Mouse (Mus musculus) lung, adult 2 months (tissue): ENCODE results near the gene Herpud2. TPM values are rescaled to one million over a fixed set of nuclear protein-coding genes. Genes with fewer than 3 reads are reported as not detected.

Experiments used
- DNase-seq: peaks from one replicate; pipeline ENCODE4 v3.0.0; 2022
- H3K4me1 ChIP-seq: fragments of 200-500 bp; 2 replicates; pipeline ENCODE4 v1.6.1; 2011; ENCODE audit warnings: low read length; ENCODE audit not compliant: control insufficient read depth, insufficient read depth
- H3K4me3 ChIP-seq: fragments of 200-500 bp; replicated peaks from 2 replicates; pipeline ENCODE3; 2011; ENCODE audit warnings: low read depth, mild to moderate bottlenecking, control low read depth, low read length; ENCODE audit errors: extremely low read depth
- CTCF ChIP-seq: fragments of 200-500 bp; IDR thresholded peaks from 2 replicates; pipeline ENCODE4 v1.5.1; 2011; ENCODE audit warnings: mild to moderate bottlenecking, low read length, control low read depth; ENCODE audit not compliant: insufficient read depth
- POLR2A ChIP-seq: fragments of 200-500 bp; IDR thresholded peaks from 2 replicates; pipeline ENCODE4 v1.6.1; 2011; ENCODE audit warnings: low read depth, mild to moderate bottlenecking, control low read depth, low read length, borderline replicate concordance; ENCODE audit errors: extremely low read depth
- WGBS: fragments of 180-500 bp; shearing (Covaris S2); methylation state at CpG from one replicate; pipeline ENCODE4 v1.1.7; 2018; 5-methylcytosine and 5-hydroxymethylcytosine counted together
- polyA plus RNA-seq: library from polyadenylated mRNA; depleted of rRNA; stranded (reverse); fragments of >200 nt; gene quantifications from 2 replicates; pipeline ENCODE4 v1.2.3, GENCODE M21; 2012

The Herpud2 gene
- polyA plus RNA-seq, 1 experiment: 41.7 TPM

DNA sequence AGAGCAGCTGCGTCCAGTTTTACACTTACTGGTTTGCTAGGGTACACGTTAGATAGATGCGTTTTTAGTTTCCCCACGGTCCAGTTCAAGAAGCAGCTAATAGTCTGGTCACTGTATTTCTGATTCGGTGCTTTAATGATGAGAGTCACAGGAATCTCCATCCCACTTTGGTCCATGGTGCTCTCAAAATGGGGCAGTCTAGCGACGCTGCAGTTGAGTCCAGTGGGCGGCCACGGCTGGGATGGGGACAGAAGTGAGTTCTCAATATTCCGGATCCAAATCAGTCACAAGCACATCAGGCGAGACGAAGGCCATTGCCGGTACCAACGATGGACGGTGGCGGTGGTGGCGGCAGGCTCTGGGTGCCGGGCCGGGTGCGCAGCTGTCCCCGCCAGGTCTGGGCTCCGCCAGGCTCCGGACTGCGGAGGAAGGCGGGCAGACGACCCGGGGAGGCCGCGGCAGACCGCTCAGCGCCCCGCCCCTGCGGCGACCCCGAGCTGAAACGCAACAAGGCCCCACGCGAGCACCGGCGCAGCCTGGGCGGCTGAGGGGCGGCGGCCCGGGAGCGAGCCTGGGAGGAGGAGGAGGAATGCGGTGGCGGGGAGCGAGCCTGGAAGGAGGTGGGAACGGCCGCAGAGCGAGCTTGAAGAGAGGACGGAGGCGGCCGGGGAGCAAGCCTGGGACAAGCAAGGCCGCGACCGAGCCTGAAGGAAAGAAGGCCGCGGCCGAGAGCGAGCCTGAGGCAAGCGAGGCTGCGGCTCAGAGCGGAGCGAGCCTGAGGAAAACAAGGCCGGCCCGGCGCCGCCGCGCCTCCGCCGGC is 619 bp downstream of the Herpud2 start:
- under 1% methylated on average over 73 of the region's 73 CpGs for WGBS
- TF ChIP-seq CTCF: no peak
- TF ChIP-seq POLR2A: no peak
- DNase-seq: no peak
- Histone ChIP-seq H3K4me3 (peak overlapping the region; percentile 94), H3K4me1 (peaks cover 19% of the 10 kb centered on the region)

DNA sequence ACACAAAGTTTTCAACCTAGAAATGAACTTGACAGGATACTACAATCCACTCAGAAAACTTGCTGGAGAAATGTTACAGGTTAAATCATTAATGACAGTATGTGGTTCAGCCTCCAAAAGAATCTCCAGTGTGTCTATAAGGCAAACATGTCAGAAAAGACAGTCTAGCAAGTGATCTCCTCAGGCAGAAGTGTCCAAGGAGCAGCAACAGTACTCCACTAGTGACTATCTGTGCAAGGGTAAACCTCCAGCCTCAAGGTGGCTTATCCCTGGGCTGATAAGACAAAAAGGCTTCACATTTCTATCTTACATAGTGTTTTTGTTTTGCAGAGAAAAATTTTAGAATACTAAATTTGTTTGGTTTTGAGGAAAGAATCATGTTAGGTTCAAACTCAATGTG is 2.9 kb downstream of the Herpud2 start:
- TF ChIP-seq POLR2A: no peak
- no peak for TF ChIP-seq CTCF
- DNase-seq: no peak
- Histone ChIP-seq H3K4me1 (peaks cover 19% of the 10 kb centered on the region), H3K4me3 (no peak overlapping the region)

GRCm38 (mm10) chr9:25145925-25146324 is 5.7 kb downstream of the Herpud2 start:
- TF ChIP-seq POLR2A (no peak), CTCF (no peak)
- peaks cover 17% of the 10 kb centered on the region for H3K4me1 ChIP-seq
- 48% methylated on average over 1 of the region's 1 CpGs for WGBS
- H3K4me3 ChIP-seq: no peak overlapping the region
- no peak for DNase-seq

GRCm38 (mm10) chr9:25143950-25144349 is 7.7 kb downstream of the Herpud2 start:
- Histone ChIP-seq H3K4me1 (peaks cover 19% of the 10 kb centered on the region), H3K4me3 (no peak overlapping the region)
- DNase-seq: no peak
- TF ChIP-seq POLR2A: no peak
- no peak for TF ChIP-seq CTCF

DNA sequence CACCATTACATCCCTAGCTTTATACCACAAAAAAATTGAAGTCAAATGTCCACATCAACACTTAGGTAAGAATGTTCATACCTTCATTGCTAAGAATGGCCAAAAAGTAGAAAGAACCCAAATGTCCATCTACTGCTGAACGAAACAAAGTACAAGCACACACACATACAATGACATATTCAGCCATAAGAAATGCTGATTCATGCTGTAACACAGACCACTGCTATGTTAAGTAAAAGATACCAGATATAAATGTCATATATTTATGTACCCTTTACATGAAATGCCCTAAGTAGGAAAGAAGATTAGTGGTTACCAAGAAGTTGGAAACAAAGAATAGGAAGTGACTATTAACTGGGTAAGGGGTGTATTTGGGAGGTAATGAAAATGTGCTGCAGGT is 8.6 kb downstream of the Herpud2 start:
- WGBS: 80% methylated on average over 1 of the region's 1 CpGs
- Histone ChIP-seq H3K4me1 (peaks cover 12% of the 10 kb centered on the region), H3K4me3 (no peak overlapping the region)
- DNase-seq: no peak
- TF ChIP-seq CTCF: no peak
- no peak for TF ChIP-seq POLR2A

GRCm38 (mm10) chr9:25142041-25142440 is 9.6 kb downstream of the Herpud2 start:
- TF ChIP-seq CTCF (no peak), POLR2A (no peak)
- WGBS: 83% methylated on average over 3 of the region's 3 CpGs
- DNase-seq: no peak
- Histone ChIP-seq H3K4me3 (no peak overlapping the region), H3K4me1 (peaks cover 7% of the 10 kb centered on the region; the same call in 1 of the 2 replicates)

DNA sequence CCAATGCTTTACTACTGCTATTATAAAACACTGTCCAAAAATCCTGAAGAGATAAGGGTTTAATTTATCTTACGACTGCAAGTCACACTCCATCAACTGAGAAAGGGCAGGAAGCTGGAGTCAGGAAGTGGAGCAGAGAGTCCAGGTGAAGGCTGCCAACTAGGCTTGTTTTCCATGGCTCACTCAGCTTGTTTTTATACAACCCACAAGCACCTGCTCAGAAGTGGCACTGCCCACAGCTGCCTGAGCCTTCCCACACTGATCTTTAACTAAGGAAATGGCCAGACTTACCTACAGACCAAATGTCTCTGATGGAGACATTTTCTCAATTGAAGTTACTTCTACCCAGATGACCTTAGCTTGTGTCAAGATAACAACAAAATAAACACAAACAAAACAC is 11.3 kb downstream of the Herpud2 start:
- WGBS: 19% methylated on average over 1 of the region's 1 CpGs
- no peak for DNase-seq
- TF ChIP-seq POLR2A (no peak), CTCF (no peak)
- peaks cover 7% of the 10 kb centered on the region; the same call in 1 of the 2 replicates for H3K4me1 ChIP-seq
- no peak overlapping the region for H3K4me3 ChIP-seq

DNA sequence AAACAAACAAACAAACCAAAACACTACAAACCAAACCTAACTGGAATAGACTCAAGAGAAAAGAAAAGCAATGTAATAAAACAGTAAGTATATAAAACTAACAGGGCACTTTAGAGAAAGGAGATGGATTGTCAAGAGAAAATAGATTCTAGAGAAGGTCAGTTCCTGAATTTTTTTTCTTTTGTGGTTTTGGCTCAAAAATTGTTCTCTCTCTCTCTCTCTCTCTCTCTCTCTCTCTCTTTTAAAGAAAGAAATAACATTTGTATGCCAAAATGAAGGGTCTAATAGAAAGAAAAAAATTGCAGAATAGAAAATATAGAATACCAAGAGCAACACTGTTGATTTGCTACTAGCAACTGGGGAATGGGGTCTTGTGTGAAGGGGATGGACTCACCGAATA is 12.7 kb downstream of the Herpud2 start:
- TF ChIP-seq POLR2A (no peak), CTCF (no peak)
- WGBS: 95% methylated on average over 1 of the region's 1 CpGs
- Histone ChIP-seq H3K4me1 (peaks cover 7% of the 10 kb centered on the region; the same call in 1 of the 2 replicates), H3K4me3 (no peak overlapping the region)
- DNase-seq: no peak

DNA sequence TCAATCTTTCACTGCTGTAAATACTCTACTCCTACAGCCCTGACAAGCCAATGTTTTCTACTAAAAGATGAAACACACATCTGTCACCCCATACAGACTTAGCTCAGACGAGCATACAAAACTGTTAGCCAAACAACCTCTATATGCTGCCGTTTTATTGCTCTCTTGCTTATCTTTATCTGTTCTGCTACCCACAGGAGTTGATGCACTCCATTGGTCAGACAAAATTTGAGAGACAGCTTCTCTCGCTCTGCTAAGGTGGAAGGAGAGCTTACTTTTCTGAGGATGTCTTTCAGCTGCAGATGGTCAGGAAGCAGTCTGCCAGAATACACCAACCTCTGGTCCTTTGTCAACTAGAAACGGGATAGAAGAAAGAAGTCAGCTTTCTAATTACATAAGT is 18.7 kb downstream of the Herpud2 start:
- DNase-seq: no peak
- Histone ChIP-seq H3K4me3 (no peak overlapping the region), H3K4me1 (peaks cover 3% of the 10 kb centered on the region; the same call in 1 of the 2 replicates)
- TF ChIP-seq CTCF: no peak
- no peak for TF ChIP-seq POLR2A
- WGBS: 47% methylated on average over 4 of the region's 4 CpGs

DNA sequence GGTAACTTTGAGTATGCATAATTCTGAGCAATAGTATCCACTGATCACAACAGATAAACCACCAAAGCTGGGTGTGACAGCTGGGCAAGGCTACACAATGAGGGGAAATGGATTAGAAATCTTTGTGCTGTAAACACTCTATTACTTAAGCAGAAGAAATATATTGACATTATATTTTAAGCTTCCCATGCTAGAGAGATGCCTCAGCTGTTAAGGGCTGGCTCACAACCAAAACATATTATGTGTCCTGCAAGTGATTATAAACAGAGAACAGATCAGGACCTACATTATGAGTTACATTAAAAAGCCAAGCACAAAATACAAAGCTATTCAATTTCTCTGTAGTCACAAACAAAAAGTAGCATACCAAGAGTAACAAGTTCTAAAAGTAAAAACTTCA is 19.4 kb downstream of the Herpud2 start:
- Histone ChIP-seq H3K4me3 (no peak overlapping the region), H3K4me1 (peaks cover 3% of the 10 kb centered on the region; the same call in 1 of the 2 replicates)
- no peak for TF ChIP-seq CTCF
- no peak for DNase-seq
